Mouse (Mus musculus) liver, adult 2 months (tissue): Measurements from ENCODE around the gene Pax5.

Experiments
- CTCF ChIP-seq: fragments of 200-500 bp; IDR thresholded peaks from 2 replicates; pipeline ENCODE4 v1.5.1; 2011; ENCODE audit warnings: low read depth, low read length, control low read depth
- POLR2A ChIP-seq: fragments of 200-500 bp; IDR thresholded peaks from 2 replicates; pipeline ENCODE4 v1.6.1; 2011; ENCODE audit warnings: low read length, control low read depth; ENCODE audit not compliant: insufficient read depth; ENCODE audit errors: extremely low read depth

DNA sequence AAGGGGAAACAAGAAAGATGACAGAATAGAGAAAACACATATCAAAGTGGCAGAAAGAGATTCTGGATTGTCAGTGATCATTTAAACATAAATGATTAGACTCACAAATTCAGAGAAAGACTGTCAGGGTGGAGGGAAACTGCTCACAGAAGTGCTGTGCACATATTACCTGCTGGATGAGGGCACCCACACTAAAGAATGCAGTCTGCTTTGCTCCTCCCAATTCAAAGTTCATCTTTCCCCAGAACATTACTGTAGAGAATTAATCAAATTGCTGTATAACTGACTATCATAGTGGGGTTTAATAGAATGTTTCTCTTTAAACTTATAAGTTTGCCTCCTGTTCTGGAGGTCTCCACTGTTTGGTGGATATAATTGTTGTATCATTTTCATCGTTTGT lies 30.2 kb upstream of the Pax5 start:
- no peak for TF ChIP-seq CTCF
- no peak for TF ChIP-seq POLR2A
